ENCODE assay signal across 9 mouse cellular contexts in genomic region chr12:26885831-26886634, GRCm38 (mm10).
A peak's percentile ranks its signal among the peaks of the same experiment; 100 is the strongest.
DNase-seq lines count a peak whose midpoint lies in the region; ATAC-seq and TF ChIP-seq lines count a peak whose summit lies in the region.
"Had no signal": no experiment of that assay in that cellular context is flagged by ENCODE, and none has a peak within 500 bp of the region (broad histone marks: within the 10 kb centered on the region; RNA-seq: fewer than 3 reads in every experiment).

No protein-coding gene starts in this region.

- no peak for TF ChIP-seq EP300 in liver, postnatal 0 days (IDR thresholded peaks at IDR 0.05; ENCODE audit: low read depth)

- TF ChIP-seq CTCF in liver, postnatal 0 days (IDR thresholded peaks at IDR 0.05; ENCODE audit: low read depth): no peak

- peak overlapping the region; percentile 89 for H3K27ac ChIP-seq in hindbrain, embryonic 11.5 days (ENCODE audit: low read depth, low read length)
- H3K27ac ChIP-seq in midbrain, embryonic 14.5 days (replicated peaks; ENCODE audit: low read depth, low read length): peak overlapping the region; percentile 93
- H3K27ac ChIP-seq in liver, postnatal 0 days (ENCODE audit: low read depth): no peak overlapping the region
- H3K27ac ChIP-seq: limb, embryonic 15.5 days had no signal

- H3K4me3 ChIP-seq in hindbrain, embryonic 11.5 days (ENCODE audit: low read depth, low read length): no peak overlapping the region
- H3K4me3 ChIP-seq in midbrain, embryonic 14.5 days (replicated peaks; ENCODE audit: low read depth, low read length): no peak overlapping the region
- no peak overlapping the region for H3K4me3 ChIP-seq in liver, postnatal 0 days (ENCODE audit: low read depth, low read length)
- H3K4me3 ChIP-seq: limb, embryonic 15.5 days had no signal

- peak; percentile 35 for DNase-seq in adrenal gland, postnatal 14 days
- no peak for DNase-seq in adrenal gland, postnatal 4 days (ENCODE audit: low spot score in 2 of 2)
- peak; percentile 40 to 64 for DNase-seq in lung, postnatal 4 days
- no peak for DNase-seq in lung, adult 18-20 months
- DNase-seq in hindbrain, embryonic 11.5 days (ENCODE audit: low spot score): peak; percentile 45
- DNase-seq in midbrain, embryonic 14.5 days: peak; percentile 76
- DNase-seq in adipocyte (ENCODE audit: low spot score): no peak
- DNase-seq in liver, postnatal 0 days: no peak

- H3K4me2 ChIP-seq in hindbrain, embryonic 11.5 days (replicated peaks; ENCODE audit: low read depth, low read length): no peak overlapping the region
- peak overlapping the region; percentile 31 for H3K4me2 ChIP-seq in midbrain, embryonic 14.5 days (ENCODE audit: low read length)
- no peak overlapping the region for H3K4me2 ChIP-seq in liver, postnatal 0 days (ENCODE audit: low read depth, low read length)
- H3K4me2 ChIP-seq: limb, embryonic 15.5 days had no signal

- no peaks in the 10 kb centered on the region for H3K27me3 ChIP-seq in hindbrain, embryonic 11.5 days (ENCODE audit: control insufficient read depth, insufficient read depth, low read length)
- H3K27me3 ChIP-seq in midbrain, embryonic 14.5 days (ENCODE audit: control insufficient read depth, insufficient read depth, low read length): no peaks in the 10 kb centered on the region
- no peaks in the 10 kb centered on the region for H3K27me3 ChIP-seq in liver, postnatal 0 days (ENCODE audit: insufficient read depth, low read length)
- H3K27me3 ChIP-seq: limb, embryonic 15.5 days had no signal

- no peak overlapping the region for H3K9ac ChIP-seq in hindbrain, embryonic 11.5 days (ENCODE audit: low read depth, low read length)
- H3K9ac ChIP-seq in midbrain, embryonic 14.5 days (replicated peaks; ENCODE audit: low read length): no peak overlapping the region; the same call in 1 of the 2 replicates
- no peak overlapping the region for H3K9ac ChIP-seq in liver, postnatal 0 days (replicated peaks)
- H3K9ac ChIP-seq: limb, embryonic 15.5 days had no signal

- H3K4me1 ChIP-seq in hindbrain, embryonic 11.5 days (replicated peaks; ENCODE audit: control insufficient read depth, insufficient read depth, low read length): peaks cover 2% of the 10 kb centered on the region; the same call in 1 of the 2 replicates
- peaks cover 44% of the 10 kb centered on the region for H3K4me1 ChIP-seq in midbrain, embryonic 14.5 days (ENCODE audit: control insufficient read depth, insufficient read depth, low read length)
- no peaks in the 10 kb centered on the region for H3K4me1 ChIP-seq in liver, postnatal 0 days (ENCODE audit: insufficient read depth)

- no peaks in the 10 kb centered on the region for H3K9me3 ChIP-seq in hindbrain, embryonic 11.5 days (ENCODE audit: control insufficient read depth, low read length)
- no peaks in the 10 kb centered on the region for H3K9me3 ChIP-seq in midbrain, embryonic 14.5 days (ENCODE audit: control insufficient read depth, low read length)
- H3K9me3 ChIP-seq in liver, postnatal 0 days (ENCODE audit: low read length): no peaks in the 10 kb centered on the region
- H3K9me3 ChIP-seq: limb, embryonic 15.5 days had no signal

- peak; percentile 38 for ATAC-seq in hindbrain, embryonic 11.5 days (ENCODE audit: low FRiP score)
- peak; percentile 67 for ATAC-seq in midbrain, embryonic 14.5 days (ENCODE audit: low FRiP score, low TSS enrichment)
- ATAC-seq in liver, postnatal 0 days: no peak

- WGBS in hindbrain, embryonic 11.5 days: 30% methylated on average over 12 of the region's 12 CpGs
- 8% methylated on average over 12 of the region's 12 CpGs for WGBS in midbrain, embryonic 14.5 days
- 61% methylated on average over 12 of the region's 12 CpGs for WGBS in liver, postnatal 0 days (ENCODE audit: insufficient replicate concordance)

- no peaks in the 10 kb centered on the region for H3K36me3 ChIP-seq in hindbrain, embryonic 11.5 days (ENCODE audit: control insufficient read depth, insufficient read depth, low read length)
- H3K36me3 ChIP-seq in midbrain, embryonic 14.5 days (ENCODE audit: control insufficient read depth, insufficient read depth, low read length): no peaks in the 10 kb centered on the region
- no peaks in the 10 kb centered on the region for H3K36me3 ChIP-seq in liver, postnatal 0 days (replicated peaks; ENCODE audit: insufficient read depth, low read length)
- H3K36me3 ChIP-seq: limb, embryonic 15.5 days had no signal

Comparison
In these comparisons a context has a peak if more than half of its experiments do, and no peak if none do; other contexts are left out.
1. DNase-seq: peak in adrenal gland, postnatal 14 days (single experiment), lung, postnatal 4 days (2 of 2), hindbrain, embryonic 11.5 days (single experiment) and midbrain, embryonic 14.5 days (single experiment); none in adrenal gland, postnatal 4 days (0 of 2), lung, adult 18-20 months (0 of 2), adipocyte (single experiment) and liver, postnatal 0 days (single experiment).